Mouse (Mus musculus) forebrain, postnatal 0 days (tissue): ENCODE data around the gene Fip1l1. TPM values are rescaled to one million over a fixed set of nuclear protein-coding genes. Genes with fewer than 3 reads are reported as not detected.
A peak's percentile ranks its signal among the peaks of the same experiment; 100 is the strongest.

Experiments
- ATAC-seq: fragments of 200-750 bp; cut with Nextera tagmentation; 2 replicates; pipeline ENCODE4 v1.8.0; 2017; ENCODE audit warnings: mild to moderate bottlenecking, moderate library complexity
- DNase-seq: peaks from one replicate; pipeline ENCODE4 v3.0.0-alpha.2; 2015
- H3K27ac ChIP-seq: fragments of 300-500 bp; sonication (generic); 2 replicates; pipeline ENCODE4 v1.5.1; 2014; ENCODE audit warnings: low read depth, mild to moderate bottlenecking, antibody characterized with exemption, low read length, moderate library complexity, mixed read lengths
- H3K27me3 ChIP-seq: fragments of 300-500 bp; sonication (generic); 2 replicates; pipeline ENCODE4 v1.6.1; 2014; ENCODE audit warnings: mild to moderate bottlenecking, low read length, mixed read lengths; ENCODE audit not compliant: insufficient read depth
- H3K36me3 ChIP-seq: fragments of 300-500 bp; sonication (generic); 2 replicates; pipeline ENCODE4 v1.6.1; 2014; ENCODE audit warnings: mild to moderate bottlenecking, moderate library complexity; ENCODE audit not compliant: insufficient read depth
- H3K4me1 ChIP-seq: fragments of 300-500 bp; sonication (generic); 2 replicates; pipeline ENCODE4 v1.6.1; 2014; ENCODE audit warnings: antibody characterized with exemption; ENCODE audit not compliant: insufficient read depth
- H3K4me2 ChIP-seq: fragments of 300-500 bp; sonication (generic); 2 replicates; pipeline ENCODE4 v1.6.1; 2014; ENCODE audit warnings: low read depth, mild to moderate bottlenecking, moderate library complexity
- H3K4me3 ChIP-seq: fragments of 300-500 bp; sonication (generic); 2 replicates; pipeline ENCODE4 v1.5.1; 2014; ENCODE audit warnings: low read depth, low read length, mixed read lengths
- H3K9ac ChIP-seq: fragments of 300-500 bp; sonication (generic); 2 replicates; pipeline ENCODE4 v1.6.1; 2014; ENCODE audit warnings: mild to moderate bottlenecking
- H3K9me3 ChIP-seq: fragments of 300-500 bp; sonication (generic); 2 replicates; pipeline ENCODE4 v1.6.1; 2016; ENCODE audit warnings: low read length
- CTCF ChIP-seq: sonication (generic); IDR thresholded peaks from 2 replicates; pipeline ENCODE4 v1.5.1; 2016; ENCODE audit warnings: antibody characterized with exemption, control low read depth, low read depth
- WGBS: fragments of 180-500 bp; shearing (Covaris S2); extraction: QIAGEN DNeasy Blood & Tissue Kit; methylation state at CpG from one replicate; pipeline ENCODE4 v1.1.7; 2014; 5-methylcytosine and 5-hydroxymethylcytosine counted together
- polyA plus RNA-seq: library from polyadenylated mRNA; unstranded; fragments of >200 nt; fragmentation: Nextera tagmentation; extraction: Ambion mirVana; gene quantifications from 2 replicates; pipeline ENCODE4 v1.2.1, GENCODE M21; 2015
- total RNA-seq: library from RNA; depleted of rRNA; stranded (reverse); fragments of >200 nt; gene quantifications from 2 replicates; pipeline ENCODE4 v1.2.3, GENCODE M21; 2014; rRNA removed

The Fip1l1 gene
- 53.7 and 67.8 TPM in 2 replicates for total RNA-seq
- 54.1 and 62.1 TPM in 2 replicates for polyA plus RNA-seq

DNA sequence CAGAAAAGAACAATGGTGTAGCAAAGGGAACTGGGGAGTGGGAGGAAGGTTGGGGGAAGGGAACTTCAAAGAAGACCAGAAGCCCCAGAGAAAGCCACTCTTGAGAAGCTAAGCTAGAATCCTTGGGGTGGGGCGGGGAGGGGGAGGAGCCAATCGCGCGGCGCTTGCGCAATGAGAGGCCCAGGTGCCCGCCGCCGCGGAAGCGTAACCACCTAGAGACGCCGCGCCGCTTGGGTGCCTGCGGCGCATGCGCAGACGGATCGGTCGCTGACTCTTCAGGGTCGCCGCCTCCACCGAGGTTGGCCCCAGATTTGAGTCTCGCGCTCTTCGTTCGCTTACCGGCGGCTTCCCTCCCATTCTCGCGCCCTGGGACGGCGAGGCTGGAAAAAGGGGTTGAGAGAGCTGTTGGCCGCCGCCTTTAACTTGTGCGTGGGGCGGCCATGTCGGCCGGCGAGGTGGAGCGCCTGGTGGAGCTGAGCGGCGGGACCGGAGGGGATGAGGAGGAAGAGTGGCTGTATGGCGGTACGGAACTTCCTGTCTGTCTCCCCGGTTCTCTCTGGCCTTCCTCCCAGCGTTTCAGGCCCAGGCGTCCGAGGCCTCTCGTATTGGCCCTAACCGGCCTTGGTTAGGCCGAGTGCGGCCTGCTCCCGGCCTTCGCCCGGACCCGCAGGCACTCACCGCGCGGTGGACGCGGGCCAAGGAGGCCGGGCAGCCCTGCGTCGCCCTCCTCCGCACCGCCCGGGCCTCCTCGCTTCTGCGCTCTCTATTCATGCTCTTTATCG is at the start of gene Fip1l1:
Gene Fip1l1 (plus strand): TSS at position 210 of the 782 bp plus-strand sequence.
- peak within 1 kb of the TSS; percentile 95 for H3K27ac ChIP-seq
- 0 out of 2 replicates have a peak, but pooled peaks have one; percentile 8 for TF ChIP-seq CTCF
- H3K36me3 ChIP-seq = no peaks in the 10 kb centered on the region
- DNase-seq (peak; percentile 98), ATAC-seq (peak; percentile 90)
- peak within 1 kb of the TSS; percentile 73 for H3K4me2 ChIP-seq
- no peaks in the 10 kb centered on the region for H3K27me3 ChIP-seq
- H3K4me3 ChIP-seq = peak within 1 kb of the TSS; percentile 79
- no peaks in the 10 kb centered on the region for H3K9me3 ChIP-seq
- peak within 1 kb of the TSS; percentile 93 for H3K9ac ChIP-seq
- peaks cover 20% of the 10 kb centered on the region for H3K4me1 ChIP-seq
- under 1% methylated on average over 67 of the region's 73 CpGs for WGBS

DNA sequence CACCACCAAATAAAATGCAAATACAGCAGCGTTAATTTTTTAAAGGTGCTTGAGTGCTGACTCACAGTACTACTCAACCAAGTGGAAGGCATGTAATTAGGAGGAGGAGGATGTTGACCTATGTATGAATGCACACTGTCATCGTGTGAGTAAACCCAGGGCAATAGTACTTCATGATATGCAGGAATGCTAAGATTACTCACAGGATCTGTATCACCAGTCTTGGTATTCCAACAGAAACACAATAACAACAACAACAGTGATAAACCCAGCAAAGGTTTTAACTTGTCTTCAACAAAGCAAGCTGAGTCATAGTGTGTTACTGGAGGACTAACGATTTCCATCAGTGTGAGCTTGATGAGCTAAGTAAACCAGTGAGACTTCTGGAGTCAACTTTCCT is 42.5 kb upstream of the Fip1l1 start:
- Histone ChIP-seq H3K9ac (no peak overlapping the region), H3K4me3 (no peak overlapping the region), H3K4me2 (no peak overlapping the region), H3K36me3 (no peaks in the 10 kb centered on the region), H3K9me3 (no peaks in the 10 kb centered on the region), H3K27me3 (no peaks in the 10 kb centered on the region), H3K4me1 (no peaks in the 10 kb centered on the region), H3K27ac (no peak overlapping the region)
- DNase-seq (no peak), ATAC-seq (no peak)
- 90% methylated on average over 3 of the region's 3 CpGs for WGBS
- TF ChIP-seq CTCF = no peak

DNA sequence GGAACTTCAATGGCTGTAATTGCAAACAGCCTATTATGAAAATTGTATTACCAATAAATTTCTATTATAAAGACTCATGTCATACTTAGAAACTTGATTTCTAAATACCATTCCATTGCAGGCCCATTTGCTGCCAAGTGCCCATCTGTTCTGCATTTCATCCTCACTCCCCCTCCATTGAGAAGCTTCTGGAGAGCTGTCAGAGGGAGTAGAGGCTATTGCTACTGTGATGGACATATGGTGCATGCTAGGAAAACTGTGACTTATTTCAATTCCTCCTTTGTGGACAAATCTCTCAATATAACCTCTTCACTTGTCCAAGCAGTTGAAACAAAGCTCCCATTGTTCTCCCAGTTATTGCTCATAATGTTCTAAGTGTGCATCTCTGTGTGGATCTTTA is 23.6 kb upstream of the Fip1l1 start:
- H3K36me3 ChIP-seq = peaks cover 4% of the 10 kb centered on the region; the same call in 1 of the 2 replicates
- H3K4me3 ChIP-seq = no peak overlapping the region
- no peak overlapping the region for H3K9ac ChIP-seq
- no peaks in the 10 kb centered on the region for H3K9me3 ChIP-seq
- DNase-seq (peak; percentile 52), ATAC-seq (peak; percentile 56; the same call in 1 of the 2 replicates)
- H3K27ac ChIP-seq = no peak overlapping the region
- H3K4me1 ChIP-seq = no peaks in the 10 kb centered on the region
- H3K27me3 ChIP-seq = no peaks in the 10 kb centered on the region
- no peak overlapping the region for H3K4me2 ChIP-seq
- no peak for TF ChIP-seq CTCF

DNA sequence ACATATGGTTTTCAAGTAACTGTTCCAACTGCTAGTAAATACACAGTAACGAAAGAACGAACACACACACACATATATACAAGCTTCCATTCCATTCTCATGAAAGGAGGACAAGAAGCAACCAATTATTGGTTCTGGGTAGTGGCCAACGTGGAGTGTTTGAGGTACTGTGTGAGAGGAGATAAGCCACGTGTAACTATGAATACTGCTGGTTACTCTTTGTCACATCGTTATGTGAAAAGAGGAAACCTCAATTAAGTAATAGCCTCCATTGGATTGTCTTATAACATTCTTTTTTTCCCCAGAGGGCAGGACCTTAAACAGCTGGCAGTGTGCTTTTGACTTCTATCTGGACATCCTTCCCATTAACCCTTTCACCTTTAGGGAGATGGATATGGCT is 8.2 kb upstream of the Fip1l1 start:
- no peak overlapping the region for H3K27ac ChIP-seq
- TF ChIP-seq CTCF = no peak
- peaks cover 13% of the 10 kb centered on the region for H3K4me1 ChIP-seq
- H3K9me3 ChIP-seq = no peaks in the 10 kb centered on the region
- no peak overlapping the region for H3K4me3 ChIP-seq
- DNase-seq (no peak), ATAC-seq (no peak)
- 72% methylated on average over 5 of the region's 5 CpGs for WGBS
- H3K36me3 ChIP-seq = no peaks in the 10 kb centered on the region
- H3K4me2 ChIP-seq = no peak overlapping the region
- H3K9ac ChIP-seq = no peak overlapping the region
- no peaks in the 10 kb centered on the region for H3K27me3 ChIP-seq

DNA sequence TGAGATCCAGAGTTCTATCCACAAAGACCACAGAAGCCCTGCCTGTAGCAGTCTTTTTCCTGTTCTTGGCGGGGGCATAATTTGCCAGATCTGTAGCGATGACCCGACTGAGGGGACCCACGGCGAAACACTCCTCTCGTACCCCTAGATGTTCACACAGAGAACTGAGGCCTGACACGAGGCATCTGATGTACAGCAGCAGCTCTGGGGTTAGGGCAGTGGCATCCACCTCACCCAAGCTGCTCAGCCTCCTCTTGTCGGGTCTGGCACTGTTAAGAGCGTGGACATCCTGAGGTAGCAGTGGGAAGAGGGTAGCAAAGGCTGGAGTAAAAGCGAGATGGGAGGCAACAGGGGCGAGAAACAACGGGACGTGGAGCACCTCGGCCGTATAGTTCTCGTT is 4.5 kb upstream of the Fip1l1 start:
- H3K36me3 ChIP-seq = no peaks in the 10 kb centered on the region
- H3K9me3 ChIP-seq = no peaks in the 10 kb centered on the region
- no peak for TF ChIP-seq CTCF
- H3K27me3 ChIP-seq = no peaks in the 10 kb centered on the region
- peak overlapping the region; percentile 95 for H3K4me2 ChIP-seq
- 22% methylated on average over 16 of the region's 16 CpGs for WGBS
- H3K4me1 ChIP-seq = peaks cover 16% of the 10 kb centered on the region
- no peak for DNase-seq
- H3K9ac ChIP-seq = peak overlapping the region; percentile 68
- H3K27ac ChIP-seq = no peak overlapping the region
- ATAC-seq = no peak
- peak overlapping the region; percentile 98 for H3K4me3 ChIP-seq

DNA sequence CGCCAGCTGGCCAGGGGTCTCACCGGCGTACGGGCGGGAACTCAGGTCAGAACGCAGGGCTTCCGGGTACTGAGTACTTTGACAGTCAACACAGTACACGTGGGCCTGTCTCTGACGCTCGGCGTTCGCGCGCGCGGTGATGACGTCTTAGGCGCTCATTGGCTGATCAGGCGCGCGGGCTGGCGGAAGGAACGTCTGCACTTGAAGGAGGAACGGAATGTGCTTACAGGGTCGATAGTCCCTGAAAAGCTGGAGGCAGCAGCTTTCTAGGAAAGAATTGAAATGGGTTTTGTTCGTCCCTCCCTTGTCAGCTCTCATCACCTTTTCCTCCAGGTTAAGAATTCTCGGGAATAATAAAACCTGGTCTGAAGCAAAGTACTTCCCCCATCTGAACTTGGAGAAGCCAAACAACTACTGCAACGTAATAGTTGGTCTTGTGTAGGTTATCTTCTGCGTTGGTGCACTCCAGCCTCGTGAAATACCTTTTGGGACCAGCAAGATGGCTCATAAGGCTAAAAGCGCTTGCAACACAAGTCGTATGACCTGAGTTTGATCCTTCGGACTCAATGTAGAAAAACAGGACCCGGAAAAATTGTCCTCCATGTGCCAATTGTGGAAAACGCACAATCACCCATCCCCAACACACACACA is 3.5 kb upstream of the Fip1l1 start, which contains the start of gene Scfd2:
Gene Scfd2 (minus strand): TSS at position 130 of the 651 bp plus-strand sequence.
- Histone ChIP-seq H3K36me3 (no peaks in the 10 kb centered on the region), H3K4me3 (peak within 1 kb of the TSS; percentile 98), H3K4me1 (peaks cover 24% of the 10 kb centered on the region), H3K9ac (peak within 1 kb of the TSS; percentile 68), H3K9me3 (no peaks in the 10 kb centered on the region), H3K27me3 (no peaks in the 10 kb centered on the region), H3K27ac (peak within 1 kb of the TSS; percentile 50; the same call in 1 of the 2 replicates), H3K4me2 (peak within 1 kb of the TSS; percentile 95)
- ATAC-seq (peak; percentile 93), DNase-seq (peak; percentile 97)
- no peak for TF ChIP-seq CTCF
- WGBS = 7% methylated on average over 35 of the region's 35 CpGs
